Mouse (Mus musculus): ENCODE data around the gene Tmem178b. TPM values are rescaled to one million over a fixed set of nuclear protein-coding genes. Genes with fewer than 3 reads are reported as not detected.
A peak's percentile ranks its signal among the peaks of the same experiment; 100 is the strongest.

Gene Tmem178b
- total RNA-seq, 2 experiments from 2014 or later: not detected

DNA sequence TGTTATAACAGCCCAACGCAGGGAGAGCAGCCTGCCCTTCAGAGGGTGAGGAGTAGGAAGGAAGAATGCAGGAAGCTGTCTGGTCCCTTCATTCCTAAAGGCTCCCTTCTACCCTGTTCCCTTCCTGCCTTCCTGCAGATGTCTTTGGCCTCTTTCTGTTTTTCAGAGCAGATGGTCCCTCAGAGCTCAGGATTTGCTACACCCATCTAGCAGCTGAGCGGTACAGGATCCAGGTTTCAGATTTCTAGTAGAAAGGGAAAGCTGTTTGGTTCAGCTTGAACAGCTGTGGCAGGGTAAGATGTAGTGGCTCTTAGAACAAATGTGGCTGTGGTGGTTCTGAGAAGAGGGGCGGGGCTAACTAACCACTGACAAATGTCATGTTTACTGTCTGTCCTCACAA, 197.9 kb downstream of the Tmem178b start:
- no peak for ATAC-seq (replicated peaks; ENCODE audit: poor library complexity, severe bottlenecking)

DNA sequence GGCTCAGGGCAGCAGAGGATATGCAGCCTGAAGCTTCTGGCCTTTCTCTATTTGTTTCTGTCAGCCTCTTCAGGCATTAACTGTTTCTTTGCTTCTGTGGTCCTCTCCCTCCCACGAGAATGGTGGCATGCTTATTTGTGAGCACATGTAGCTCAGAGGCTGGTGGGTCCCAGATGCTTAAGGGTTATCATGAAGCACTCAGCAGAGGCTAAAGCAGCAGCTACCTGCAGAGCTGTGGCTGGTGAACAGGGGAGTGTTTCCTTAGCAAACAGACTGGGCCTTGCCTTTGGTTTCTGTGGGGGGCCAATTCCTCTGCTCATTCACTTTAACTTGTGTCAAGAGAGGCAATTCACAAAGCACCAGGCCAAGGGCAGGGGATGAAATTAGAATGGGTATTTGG, 203.0 kb downstream of the Tmem178b start:
- no peak for ATAC-seq (replicated peaks; ENCODE audit: poor library complexity, severe bottlenecking)

DNA sequence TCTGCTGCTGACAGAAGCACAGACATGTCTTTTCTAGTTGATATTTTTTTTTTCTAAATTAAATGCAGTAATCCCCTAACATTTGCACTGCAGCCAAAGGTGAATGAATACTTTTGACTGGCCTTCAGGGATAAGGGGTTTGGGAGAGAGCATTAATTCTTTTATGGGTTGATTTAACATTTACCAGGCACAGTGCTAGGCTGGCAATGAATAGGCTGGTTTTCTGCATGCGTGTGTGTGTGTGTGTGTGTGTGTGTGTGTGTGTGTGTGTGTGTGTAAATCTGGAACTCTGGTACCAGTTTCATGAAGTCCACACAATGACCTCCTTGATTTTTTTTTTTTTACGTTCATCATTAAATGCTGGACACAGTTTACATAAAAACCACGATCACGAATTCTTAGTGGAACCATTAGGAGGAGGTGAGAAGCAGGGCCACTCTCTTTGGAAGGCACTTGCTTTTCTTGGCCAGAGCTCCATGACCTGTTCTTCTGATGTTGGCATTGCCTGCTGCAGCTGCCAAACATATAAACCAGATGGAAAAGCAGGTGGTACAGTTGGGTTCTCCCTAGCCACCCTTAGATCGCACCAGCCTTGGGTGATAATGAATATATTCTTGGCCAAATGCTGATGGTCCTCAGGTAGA, 203.7 kb downstream of the Tmem178b start:
- no peak for ATAC-seq (replicated peaks; ENCODE audit: poor library complexity, severe bottlenecking)

DNA sequence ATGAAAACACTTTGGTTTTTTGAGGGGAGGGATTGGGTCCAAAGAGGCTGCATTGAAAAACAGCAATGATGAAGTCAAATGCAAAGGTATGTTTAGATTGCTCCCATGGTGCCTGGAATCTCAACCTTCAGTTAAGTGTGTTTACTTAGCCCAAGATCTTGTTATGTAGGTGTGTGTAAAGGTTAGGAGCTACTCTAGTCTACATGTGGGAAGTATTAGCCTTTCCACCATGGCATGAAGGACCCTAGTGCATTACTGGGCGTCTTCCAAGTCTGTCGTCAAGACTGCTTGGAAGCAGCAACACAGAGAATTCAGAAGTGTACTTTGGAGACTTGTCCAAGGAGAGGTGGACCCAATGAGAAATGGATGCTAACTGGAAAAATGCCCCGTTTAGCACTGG, 205.3 kb downstream of the Tmem178b start:
- no peak for ATAC-seq (replicated peaks; ENCODE audit: poor library complexity, severe bottlenecking)

DNA sequence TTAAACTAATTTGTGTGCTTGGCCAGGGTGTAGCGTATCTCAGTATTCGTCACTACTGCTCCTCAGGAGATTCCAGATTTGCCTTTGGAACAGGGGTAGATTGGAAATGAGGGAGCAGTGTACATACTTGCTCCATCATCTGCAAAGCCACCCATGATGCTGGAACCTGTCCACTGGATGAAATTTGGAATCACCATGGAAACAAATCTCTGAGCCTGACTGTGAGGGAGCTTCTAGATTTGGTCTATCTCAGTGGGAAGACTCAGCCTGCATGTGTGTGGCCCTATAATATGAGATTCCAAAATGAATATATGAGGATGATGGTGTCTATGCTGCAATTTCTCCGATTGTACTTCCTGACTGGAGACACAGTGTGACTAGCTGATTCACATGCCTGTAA, 210.7 kb downstream of the Tmem178b start:
- ATAC-seq (replicated peaks; ENCODE audit: poor library complexity, severe bottlenecking): no peak

DNA sequence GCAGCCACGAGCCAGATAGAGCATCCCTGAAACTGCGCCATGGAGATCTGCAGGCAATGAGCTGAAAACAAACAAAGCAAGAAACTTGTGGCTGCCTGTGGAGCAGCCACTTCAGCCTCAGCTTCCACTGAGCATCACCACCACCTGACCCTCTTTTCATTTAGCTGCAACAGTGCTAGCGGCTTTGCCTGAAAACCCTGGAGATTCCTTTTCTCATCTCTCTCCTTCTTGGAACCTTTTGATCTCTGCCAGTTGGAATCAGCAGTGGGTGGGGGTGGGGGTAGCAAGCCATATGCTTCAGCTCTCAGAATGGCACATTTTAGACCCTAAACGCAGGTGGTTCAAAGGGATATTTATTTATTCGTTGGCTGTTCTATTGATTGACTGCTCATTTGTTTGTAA, 218.2 kb downstream of the Tmem178b start:
- ATAC-seq (replicated peaks; ENCODE audit: poor library complexity, severe bottlenecking): no peak

DNA sequence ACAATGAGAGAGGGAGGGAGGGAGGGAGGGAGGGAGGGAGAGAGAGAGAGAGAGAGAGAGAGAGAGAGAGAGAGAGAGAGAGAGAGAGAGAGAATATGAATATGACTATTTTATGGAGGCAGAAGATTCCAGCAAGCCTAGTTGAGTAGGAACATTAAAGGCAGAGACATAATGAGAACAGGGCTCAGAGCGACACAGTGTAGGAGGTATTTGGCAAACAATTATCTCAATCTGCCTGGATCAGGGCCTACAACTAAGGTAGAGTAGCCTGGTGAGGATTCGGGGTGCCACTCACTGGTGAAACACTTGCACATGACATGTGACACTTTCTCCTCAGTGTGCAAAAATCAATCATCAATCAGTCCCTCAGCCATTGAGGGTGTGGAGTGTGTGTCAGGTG, 225.4 kb downstream of the Tmem178b start:
- ATAC-seq (replicated peaks; ENCODE audit: poor library complexity, severe bottlenecking): no peak

DNA sequence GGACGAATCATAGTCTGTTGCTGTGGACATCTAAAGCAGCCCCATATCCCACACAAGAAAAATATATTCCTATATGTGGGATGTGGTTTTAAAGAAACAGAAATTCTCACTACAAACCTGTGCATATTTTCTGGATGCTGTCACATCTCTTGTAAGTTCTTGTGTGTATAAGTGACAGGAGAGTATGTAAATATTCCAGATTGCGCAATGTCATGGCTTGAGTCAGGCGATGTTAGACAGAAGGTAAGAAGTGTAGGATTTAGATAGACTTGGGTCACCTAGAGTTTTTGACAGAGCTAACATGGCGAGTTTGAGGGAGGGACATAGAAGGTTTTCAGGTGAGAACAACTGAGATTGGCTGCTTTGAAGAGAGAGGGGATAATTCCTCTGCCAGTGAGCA, 228.7 kb downstream of the Tmem178b start:
- ATAC-seq (replicated peaks; ENCODE audit: poor library complexity, severe bottlenecking): no peak

DNA sequence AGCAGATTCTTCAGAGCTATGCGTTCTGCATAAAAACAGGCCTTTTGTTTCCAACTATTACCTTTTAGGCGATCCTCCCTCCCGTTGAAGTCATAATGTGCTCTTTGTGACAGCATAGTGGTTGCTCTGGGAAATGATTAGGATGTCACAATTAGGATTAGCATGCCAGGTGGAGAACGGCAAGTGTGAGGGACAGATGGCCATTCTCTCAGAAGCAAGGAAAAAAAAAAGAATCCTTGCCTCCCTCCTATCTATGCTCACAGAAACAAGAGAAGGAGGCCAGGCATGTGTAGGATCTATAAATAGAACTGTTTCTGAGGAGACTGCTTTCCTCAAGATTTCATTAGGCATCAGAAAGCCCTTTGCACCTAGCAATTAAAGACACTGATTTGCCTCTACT, 229.8 kb downstream of the Tmem178b start:
- no peak for ATAC-seq (replicated peaks; ENCODE audit: poor library complexity, severe bottlenecking)

DNA sequence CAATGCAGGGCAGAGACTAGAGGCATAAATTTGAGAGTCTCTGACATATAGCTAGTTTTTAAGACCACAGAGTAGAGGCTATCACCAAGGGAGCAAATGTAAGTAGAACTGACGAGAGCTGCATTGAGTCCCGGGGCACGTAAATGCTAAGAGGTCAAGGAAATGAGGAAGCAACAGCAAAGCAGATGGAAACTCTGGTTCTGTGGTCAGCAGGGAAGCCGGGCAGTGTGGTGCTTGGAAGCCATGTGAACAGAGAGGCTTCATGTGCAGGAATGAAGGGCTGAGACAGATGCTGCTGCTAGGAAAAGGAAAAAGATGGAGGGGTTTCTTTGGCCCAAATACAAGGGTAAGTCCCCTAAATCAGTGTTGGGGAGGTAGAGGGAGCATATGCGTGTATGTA, 237.0 kb downstream of the Tmem178b start:
- ATAC-seq (replicated peaks; ENCODE audit: poor library complexity, severe bottlenecking): peak; percentile 30; the same call in 1 of the 2 replicates

DNA sequence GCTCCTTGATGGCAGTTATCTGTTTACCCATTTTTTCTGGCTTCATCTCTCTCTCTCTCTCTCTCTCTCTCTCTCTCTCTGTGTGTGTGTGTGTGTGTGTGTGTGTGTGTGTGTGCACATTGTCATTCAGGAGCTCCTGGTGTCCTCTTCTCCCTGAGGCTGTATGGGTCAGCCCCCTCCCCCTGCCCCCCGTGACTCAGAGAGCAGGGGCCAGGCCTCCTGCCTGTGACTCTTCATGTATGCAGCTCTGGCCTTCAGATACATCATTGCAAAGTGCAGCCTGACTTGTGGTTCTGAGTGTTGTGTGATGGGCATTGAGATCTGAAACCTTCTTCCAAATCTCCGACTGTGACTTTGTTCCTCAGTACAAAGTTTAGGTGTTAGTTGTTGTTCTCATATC, 237.7 kb downstream of the Tmem178b start:
- ATAC-seq (replicated peaks; ENCODE audit: poor library complexity, severe bottlenecking): no peak

DNA sequence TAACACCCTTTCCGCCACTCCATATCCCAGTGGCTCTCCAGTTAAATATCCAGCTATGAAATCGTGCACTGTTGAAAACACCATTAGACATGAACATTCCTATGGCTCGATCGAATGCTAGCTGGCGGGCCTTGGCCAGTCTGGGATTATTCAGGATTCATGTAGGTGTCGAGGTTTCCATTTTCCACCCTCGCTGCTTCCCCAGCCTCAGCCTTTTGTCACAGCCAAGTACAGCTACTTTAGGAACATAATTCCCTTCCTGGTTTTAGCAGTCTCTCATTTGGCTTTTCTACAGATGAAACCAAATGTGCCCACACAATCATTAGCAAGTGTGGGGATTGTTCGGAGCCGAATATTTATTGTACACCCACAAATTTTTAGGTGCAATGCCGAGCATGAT, 239.4 kb downstream of the Tmem178b start:
- ATAC-seq (replicated peaks; ENCODE audit: poor library complexity, severe bottlenecking): no peak

DNA sequence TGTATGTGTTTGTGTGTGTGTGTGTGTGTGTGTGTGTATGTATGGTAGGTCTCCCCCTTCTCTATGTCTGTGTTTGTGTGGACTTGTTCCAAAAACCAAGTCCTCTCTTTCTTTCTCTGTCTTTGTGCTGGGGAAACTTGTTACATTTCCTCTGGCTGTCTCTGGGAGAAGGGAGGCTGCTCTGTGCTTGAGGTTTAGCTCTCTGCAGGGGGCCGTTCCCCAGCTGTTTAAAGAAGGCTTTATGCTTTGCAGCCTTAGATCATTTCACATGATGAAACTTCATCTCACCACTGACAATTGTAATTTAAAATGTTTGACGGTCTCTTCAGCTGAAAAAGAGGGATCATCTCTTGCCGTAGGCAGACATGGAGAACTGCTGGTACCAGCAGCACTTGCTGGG, 243.2 kb downstream of the Tmem178b start:
- ATAC-seq (replicated peaks; ENCODE audit: poor library complexity, severe bottlenecking): no peak

DNA sequence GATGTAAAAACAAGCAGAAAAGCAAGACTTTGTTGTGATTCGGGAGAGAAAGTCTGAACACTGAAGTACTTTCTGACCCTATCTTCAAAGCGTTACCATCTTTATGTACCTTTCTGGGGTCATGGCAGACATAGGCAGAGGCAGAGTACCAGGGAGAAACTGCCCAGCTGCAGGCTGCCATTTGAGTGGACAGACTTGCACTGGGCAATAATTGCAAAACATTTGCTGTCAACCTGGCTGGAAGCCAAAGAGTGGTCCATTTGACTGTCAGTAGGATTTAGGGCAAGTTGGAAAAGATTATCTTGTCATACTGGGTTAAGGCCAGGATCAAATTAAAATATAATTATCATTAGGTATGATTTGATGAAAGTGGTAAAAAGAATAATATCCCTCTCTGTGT, 247.1 kb downstream of the Tmem178b start:
- no peak for ATAC-seq (replicated peaks; ENCODE audit: poor library complexity, severe bottlenecking)

DNA sequence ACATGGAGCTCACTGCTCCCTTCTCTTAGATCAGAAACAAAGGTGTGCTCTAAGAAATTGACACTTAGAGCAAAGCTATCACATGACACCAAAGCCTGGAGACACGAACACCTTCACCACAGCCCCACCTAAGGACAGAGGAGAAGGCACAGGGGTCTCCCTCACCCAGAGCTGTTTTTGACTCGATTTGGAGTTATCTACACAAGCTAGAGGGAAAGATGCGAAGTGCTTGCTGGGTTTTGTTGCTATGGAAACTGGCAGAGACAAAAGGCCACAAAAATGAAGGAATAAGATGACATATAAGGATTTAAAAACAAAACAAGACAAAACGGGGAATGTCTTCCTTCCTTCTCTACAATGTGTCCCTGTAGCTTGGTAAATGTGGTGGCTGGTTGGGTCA, 248.4 kb downstream of the Tmem178b start:
- no peak for ATAC-seq (replicated peaks; ENCODE audit: poor library complexity, severe bottlenecking)

DNA sequence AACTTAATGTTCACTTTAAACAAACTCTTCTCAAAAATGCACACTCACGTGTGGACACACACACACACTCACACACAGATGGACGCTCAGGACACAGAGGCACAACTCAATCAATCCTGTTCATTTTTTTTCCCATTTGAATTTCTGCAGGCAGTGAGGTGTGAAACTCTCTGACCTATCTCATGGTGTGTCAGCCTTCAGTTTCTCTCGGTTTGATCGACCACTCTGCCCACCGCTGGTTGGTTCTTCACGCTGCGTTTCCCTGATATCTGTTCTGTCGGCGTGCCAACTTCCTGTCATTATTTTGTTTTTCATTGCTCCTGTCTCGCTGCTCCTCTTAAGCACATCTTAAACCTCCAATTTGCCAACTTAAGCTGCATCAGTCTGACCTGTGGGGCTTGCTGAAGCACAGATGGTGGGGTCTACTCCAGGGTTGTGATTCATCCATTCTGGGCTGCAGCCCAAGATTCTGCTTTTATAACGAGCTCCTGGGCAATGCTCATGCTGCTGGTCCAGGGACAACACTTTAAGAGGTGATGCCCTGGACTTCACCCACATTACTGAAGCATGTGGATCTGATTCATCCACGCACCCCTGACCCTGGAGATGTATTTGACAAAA, 250.1 kb downstream of the Tmem178b start:
- no peak for ATAC-seq (replicated peaks; ENCODE audit: poor library complexity, severe bottlenecking)

DNA sequence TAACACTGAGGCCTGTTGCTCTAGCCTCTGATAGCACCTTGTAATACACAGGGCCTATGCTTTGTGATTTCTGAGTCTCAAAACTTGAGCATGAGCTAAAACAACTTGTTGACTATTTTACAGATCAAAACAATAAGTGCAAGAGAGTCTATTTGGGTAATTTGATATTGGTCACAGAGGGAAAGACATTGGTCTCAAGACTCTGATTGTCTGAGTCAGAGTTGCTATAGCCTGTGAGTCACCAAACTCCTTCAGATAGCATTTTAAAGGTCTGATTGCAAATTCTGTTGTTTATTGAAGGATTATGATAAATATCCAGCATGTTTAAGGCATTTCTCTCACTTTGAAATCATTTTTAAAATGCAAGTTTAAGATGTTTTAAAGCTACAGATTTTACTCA, 250.9 kb downstream of the Tmem178b start:
- no peak for ATAC-seq (replicated peaks; ENCODE audit: poor library complexity, severe bottlenecking)

DNA sequence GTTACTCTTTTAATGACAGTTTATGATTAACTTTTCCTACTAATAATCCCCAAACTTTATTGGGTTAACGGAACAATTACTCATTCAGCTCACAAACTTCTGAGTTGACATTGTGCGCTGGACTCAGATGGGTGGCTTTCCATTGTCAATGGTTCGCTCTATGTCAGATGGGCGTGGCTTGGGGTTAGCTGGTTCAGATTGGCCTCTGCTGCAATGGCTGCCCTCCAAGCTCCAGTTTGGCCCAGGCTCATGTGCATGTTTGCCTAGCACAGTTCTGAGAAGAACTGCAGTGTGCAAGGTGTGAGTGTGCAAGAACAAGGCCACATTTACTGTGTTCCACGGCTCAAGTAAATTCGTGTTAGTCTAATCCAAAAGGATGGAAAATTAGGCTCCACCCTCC, 255.6 kb downstream of the Tmem178b start:
- no peak for ATAC-seq (replicated peaks; ENCODE audit: poor library complexity, severe bottlenecking)

DNA sequence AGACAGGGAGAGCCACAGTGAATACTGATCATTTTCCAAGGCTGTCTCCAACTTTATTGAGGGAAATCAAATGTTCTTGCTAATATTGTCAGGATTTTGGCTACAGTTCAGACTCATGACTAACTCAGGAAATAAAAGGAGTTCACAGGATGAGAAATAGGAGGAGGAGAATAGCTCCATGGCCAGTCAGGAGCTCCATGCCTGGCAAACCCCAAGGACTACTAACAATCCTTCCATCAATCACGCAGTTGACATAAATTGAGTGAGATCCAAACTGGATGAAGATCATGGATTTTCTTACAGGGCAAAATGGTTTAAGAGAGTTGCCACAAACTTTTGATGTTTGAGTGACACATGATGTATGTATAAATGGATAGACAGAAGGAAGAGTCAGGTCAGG, 258.9 kb downstream of the Tmem178b start:
- no peak for ATAC-seq (replicated peaks; ENCODE audit: poor library complexity, severe bottlenecking)

DNA sequence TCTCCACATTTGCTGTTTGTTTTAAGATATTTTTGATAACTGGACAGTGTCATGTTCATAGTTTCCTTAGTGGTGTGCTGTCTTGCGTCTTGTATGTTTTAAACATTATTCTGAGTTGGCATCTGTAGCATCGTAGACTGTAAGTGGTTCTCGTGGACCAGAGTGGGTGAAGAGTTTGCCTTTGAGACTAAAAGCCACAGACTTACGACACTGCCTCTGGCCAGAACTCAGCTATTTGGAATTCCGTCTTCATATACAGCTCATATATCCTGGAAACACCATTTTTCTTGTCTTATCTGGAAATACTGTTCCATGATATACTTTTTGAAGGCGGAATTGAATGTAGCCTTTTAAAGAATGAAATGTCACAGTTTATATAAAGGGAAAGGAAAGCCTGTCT, 260.4 kb downstream of the Tmem178b start:
- ATAC-seq (replicated peaks; ENCODE audit: poor library complexity, severe bottlenecking): no peak

DNA sequence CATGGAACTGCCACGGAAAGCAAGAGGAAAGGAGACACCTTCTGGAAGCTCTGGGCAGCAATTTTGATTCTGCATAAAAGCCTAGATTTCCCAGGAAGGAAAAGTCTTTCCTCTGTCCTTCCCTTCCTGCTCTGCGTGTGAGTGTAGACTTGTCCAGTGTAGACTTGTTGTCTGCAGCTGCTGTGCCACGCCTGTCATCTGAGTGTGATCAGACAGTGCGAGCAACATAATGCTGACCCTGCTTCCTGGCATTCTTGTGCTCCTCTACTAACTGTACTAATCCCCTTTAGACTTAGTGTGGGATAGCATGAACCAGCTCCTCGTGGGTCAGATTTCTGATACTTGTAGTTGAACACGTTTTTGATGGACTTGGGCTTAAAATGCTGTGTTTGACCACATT, 262.6 kb downstream of the Tmem178b start:
- no peak for ATAC-seq (replicated peaks; ENCODE audit: poor library complexity, severe bottlenecking)

DNA sequence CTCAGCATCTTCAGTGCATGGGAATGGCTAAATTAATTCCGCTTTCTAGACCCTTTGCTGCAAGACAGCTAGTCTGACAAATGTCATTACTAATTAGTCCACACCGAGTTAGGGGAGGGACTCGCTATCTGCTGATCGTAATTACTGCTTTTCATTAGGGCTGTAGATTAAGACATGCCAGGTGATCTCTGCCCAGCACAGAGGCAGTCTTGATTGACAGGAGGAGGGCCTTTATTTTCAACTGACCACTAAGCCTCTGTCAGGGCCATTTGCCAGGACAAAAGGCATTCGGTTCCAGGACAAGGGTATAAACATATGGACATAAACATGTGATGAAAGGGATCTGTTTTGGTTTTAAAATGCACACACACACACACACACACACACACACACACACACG, 264.3 kb downstream of the Tmem178b start:
- ATAC-seq (replicated peaks; ENCODE audit: poor library complexity, severe bottlenecking): no peak

Data from granulocyte monocyte progenitor cell, adult 5-6 weeks (primary cell).